Mouse (Mus musculus): ENCODE results near the gene Zfp964. TPM values are rescaled to one million over a fixed set of nuclear protein-coding genes. Genes with fewer than 3 reads are reported as not detected.
"Not testable (repeated sequence)": the region's sequence is repeated elsewhere in the genome, so short reads cannot be mapped to it uniquely, and the experiment has no call there.

Zfp964 gene
- 1 to 10 TPM; 1.2 to 1.3 (median 1.3) TPM for total RNA-seq (2022)

DNA sequence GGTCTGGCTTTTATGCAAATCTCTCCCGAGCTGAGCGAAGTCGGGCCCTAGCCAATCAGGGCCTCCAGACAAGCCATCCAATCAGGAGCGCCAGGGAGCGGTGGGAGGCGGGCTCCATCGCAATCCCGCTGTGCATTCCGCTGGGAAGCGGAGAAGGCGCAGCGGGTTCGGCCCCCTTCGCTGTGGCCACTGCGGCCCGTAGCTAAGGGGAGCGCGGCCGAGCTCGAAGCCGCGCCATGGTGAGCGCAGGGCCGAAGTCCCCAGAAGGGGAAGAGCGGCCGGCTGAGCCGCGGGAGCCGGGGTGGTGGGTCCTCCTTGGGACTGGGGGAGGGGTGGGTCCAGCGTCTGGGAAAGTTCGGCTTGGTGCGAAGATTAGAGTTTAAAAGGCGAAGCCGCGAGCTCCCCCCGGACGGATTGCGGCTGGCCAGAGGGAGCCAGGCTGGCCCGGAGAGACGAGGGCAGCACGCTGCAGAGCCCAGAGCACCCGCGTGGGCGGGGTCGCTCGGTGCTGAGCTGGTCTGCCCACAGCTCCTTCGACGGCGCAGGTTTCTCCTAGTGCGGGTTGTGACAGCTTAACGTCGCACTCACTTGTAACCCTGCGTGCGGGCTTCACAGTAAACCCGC lies at the start of gene Zfp964:
Gene Zfp964, plus strand, starts transcription at position 122 of the 624 bp plus-strand sequence.
- DNase-seq (ENCODE audit: low spot score): peak; percentile 94

DNA sequence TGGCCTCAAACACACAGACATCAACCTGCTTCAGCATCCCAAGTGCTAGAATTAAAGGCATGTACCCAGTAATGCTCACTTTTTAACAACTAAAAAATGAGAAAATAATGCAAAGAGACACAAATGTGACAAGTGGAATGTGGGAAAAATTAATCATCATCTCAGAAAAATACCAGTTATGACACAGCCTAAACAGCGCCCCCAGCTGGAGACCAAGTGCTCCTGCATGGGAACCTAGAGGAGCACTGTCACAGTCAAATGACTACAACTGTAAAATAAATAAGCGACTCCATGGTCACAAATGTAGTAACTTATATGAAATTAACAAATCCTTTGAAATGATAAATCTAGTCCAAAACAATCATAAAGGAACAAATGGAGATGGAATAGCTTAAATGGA lies 39.6 kb upstream of the Zfp964 start:
- DNase-seq (ENCODE audit: low spot score): no peak

DNA sequence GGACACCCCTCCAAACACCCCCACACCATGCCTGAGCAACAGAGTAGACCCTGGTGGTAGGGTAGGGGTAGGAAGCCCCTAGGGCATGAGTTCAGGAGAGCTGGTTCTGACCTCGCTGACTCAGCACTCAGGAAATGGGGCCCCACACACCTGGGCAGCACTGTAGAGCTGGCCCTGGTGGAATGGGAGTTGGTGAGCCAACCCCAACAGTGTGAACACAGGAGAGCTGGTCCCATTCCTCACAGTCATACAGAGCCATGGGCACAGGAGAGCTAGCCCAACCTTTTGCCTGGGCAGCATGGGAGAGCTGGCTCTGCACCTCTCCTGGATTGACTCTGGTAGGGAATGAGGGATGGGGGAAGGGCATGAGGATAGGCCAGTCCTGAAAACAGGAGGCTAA lies 36.2 kb upstream of the Zfp964 start:
- no peak for DNase-seq (ENCODE audit: low spot score)

DNA sequence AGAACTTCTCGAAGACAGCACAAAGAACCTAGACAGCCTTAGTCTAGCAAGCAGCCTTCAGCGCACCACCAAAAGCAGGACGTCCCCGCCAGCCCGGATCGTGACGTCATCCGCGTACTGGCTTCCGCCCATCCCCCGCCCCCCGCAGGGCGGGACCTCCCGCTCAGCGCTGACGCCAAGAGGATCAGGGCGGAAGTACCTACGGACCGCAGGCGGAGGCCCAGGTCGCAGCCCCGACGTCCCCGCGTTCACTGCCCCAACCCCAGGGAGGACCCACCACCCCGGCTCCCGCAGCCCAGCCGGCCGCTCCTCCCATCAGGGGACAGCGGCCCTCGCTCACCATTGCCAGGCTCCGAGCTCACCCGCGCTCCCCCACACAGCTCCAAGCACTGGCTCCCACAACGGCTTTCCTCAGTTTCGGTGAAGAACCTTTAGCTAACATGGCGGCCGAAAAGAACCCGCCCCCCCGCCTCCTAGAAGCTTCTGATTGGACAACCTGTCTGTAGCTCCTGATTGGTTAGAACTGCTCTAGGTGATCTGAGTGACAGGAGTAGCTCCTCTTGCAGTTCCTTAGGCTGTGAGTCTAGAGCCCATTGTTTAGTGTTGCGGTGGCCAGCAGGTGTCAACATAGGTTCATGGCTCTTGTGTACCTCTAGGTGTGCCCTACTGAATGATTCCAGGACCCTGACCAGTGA lies 29.0 kb upstream of the Zfp964 start, which contains the start of gene Zfp868:
Gene Zfp868, minus strand, starts transcription at position 454 of the 695 bp plus-strand sequence.
- DNase-seq (ENCODE audit: low spot score): peak; percentile 99

DNA sequence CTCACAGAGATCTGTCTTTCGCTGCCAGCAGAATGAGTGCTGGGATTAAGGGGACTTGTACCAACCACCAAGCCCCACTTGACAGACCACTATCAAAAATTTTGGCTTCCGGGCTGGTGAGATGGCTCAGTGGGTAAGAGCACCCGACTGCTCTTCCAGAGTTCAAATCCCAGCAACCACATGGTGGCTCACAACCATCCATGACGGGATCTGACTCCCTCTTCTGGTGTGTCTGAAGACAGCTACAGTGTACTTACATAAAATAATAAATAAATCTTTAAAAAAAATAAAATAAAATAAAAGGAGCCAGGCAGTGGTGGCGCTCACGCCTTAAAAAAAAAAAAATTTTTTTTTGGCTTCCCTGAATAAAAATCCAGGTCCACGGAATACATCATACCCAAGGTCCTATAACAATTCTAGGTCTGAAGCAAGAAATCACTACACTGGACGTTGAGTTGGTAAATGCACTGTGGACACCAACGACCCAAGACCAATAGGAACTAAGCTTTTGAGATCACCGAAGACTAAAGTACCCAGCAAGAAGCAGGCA lies 396 bp upstream of the Zfp964 start:
- DNase-seq (ENCODE audit: low spot score): no peak

DNA sequence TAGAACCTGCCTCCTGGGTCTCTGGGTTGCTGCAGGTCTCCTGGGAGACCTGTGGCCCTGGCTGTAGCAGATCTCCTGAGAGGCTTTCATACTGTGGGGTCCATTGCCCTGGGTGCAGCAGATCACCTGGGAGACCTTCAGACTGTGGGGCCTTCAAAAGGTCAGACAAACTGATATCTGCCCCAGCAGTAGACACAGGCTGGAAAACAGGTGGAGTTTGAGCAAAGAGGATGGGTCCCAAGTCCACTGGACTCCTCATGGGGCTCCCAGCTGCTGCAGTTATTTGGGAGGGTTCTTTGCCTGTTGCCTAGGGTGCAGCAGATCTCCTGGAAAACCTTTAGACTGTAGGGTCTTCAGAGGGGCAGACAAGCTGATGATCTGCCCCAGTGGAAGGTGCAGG lies 7.0 kb downstream of the Zfp964 start:
- no peak for DNase-seq (ENCODE audit: low spot score)

DNA sequence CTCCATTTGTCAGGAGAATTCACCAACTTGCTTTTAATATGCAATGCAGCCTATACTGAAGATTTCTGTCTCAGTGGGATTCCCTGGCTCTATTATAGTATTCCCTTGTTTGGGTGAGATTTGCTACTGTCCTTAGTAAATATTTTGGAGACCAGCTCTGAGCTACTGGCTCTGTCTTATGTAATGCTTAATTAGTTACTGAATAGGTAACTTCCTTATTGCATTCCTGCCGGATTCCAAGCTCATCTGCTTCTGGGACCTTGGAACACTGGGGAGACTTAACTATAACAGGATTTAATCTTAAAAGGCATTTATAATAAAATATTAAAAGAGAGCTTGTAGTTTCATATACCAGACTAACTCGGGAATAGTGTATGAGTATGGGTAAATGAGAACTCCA lies 10.8 kb downstream of the Zfp964 start:
- DNase-seq (ENCODE audit: low spot score): not testable (repeated sequence)

DNA sequence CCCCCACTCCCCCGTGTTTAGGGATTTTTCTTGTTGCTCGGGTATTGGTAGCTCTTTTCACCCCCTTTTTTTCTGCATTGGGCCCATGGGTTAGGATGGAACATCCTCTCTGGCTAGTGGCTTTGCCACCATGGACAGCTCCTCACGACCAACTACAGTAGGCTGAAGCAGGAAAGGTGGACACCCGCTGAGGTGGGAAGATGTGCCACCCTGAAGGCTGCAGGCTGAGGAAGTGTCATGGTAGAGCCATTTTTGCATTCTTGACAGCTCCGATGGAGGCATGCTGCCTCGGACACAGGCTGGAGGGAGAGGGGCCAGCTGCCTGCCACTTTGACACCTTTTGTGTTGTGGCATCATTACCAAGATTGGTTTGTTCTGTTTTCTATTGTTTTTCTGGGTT lies 47.5 kb downstream of the Zfp964 start:
- no peak for DNase-seq (ENCODE audit: low spot score)

DNA sequence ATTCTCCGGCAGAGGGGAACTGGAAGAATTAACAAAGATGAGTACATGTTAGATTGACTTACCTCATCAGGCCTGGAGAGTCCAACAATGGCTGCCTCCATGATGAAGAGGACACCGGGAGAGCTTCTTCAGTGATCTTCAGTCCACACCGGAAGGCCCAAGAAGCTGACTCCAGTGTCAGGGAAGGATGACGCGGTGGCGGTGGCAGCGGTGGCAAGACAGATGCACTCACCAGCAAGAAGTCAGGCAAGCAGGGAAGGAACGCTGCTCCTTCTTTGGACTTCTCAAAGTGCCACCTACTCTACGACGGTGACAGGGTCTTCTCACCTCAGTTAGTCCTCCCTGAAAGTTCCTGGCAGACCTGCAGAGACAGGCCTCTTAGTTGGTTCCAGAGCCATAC lies 56.3 kb downstream of the Zfp964 start, which contains the start of gene Zfp869:
Gene Zfp869, minus strand, starts transcription at position 101 of the 400 bp plus-strand sequence.
- not testable (repeated sequence) for DNase-seq (ENCODE audit: low spot score)

DNA sequence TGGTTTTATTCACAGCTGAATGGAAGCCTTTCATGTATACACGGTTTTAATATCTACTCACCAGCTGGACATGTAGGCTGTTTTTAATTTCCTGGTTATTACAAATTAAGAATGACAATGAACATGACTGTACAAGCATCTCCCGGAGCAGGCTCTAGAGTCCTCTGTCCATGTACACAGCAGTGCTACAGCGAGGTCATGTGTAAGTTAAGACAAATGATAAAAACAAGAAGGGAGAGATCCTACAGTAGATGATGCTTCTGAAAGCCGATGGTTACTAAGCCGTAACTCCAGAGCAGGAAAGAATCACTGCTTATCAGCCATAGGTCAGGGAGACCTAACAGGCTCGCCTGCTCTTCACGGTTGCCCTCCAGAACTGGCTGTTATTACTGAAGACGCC lies 59.2 kb downstream of the Zfp964 start:
- DNase-seq (ENCODE audit: low spot score): no peak

DNA sequence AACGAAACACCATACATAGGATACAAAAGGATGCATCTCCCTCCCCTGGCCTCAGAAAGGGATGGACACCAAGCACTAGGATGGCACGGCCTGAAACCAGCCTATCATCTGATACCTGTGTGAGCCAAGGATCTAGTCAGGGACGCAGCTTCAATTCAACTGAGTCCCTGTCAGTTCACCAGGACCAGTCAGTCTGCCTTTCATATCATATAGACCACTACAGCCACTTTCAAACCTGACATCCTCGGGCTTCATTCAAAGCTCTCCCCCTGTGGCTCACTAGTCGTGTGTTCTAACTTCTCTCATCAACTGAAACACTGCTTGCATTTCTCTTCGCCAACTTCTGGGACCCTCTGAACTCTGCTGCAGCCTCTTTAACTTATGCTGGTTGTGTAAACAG lies 61.1 kb downstream of the Zfp964 start:
- no peak for DNase-seq (ENCODE audit: low spot score)

Other genes with a start within 250 kb of the Zfp964 start
- gene Gm9495, start 200.9 kb upstream of the Zfp964 start, total RNA-seq (2022): not detected
- not detected for gene Gm7697, start 131.5 kb upstream of the Zfp964 start, total RNA-seq (2022)
- gene Zfp868, start 28.9 kb upstream of the Zfp964 start, total RNA-seq (2022): 1 to 10 TPM; 6.5 to 8.4 (median 7.3) TPM
- 10 to 100 TPM; 13.5 to 19.5 (median 14.7) TPM for gene Zfp869, start 56.2 kb downstream of the Zfp964 start, total RNA-seq (2022)
- gene Zfp963, start 95.5 kb downstream of the Zfp964 start, total RNA-seq (2022): 1 to 10 TPM; 2.1 to 2.9 (median 2.6) TPM
- 1 to 10 TPM in 2 of 4 experiments, under 1 TPM in 1, not detected in 1; 0.57 to 1.9 (median 1.1) TPM for gene Gm20422, start 120.4 kb downstream of the Zfp964 start, total RNA-seq (2022)
- gene Atp13a1, start 136.7 kb downstream of the Zfp964 start, total RNA-seq (2022): 10 to 100 TPM; 12.5 to 13.6 (median 13.4) TPM
- 10 to 100 TPM; 13.7 to 15.6 (median 15.0) TPM for gene Zfp866, start 136.7 kb downstream of the Zfp964 start, total RNA-seq (2022)
- gene Gmip, start 154.2 kb downstream of the Zfp964 start, total RNA-seq (2022): 1 to 10 TPM; 4.1 to 6.9 (median 4.8) TPM
- under 1 TPM in 3 of 4 experiments, not detected in 1; 0.22 to 0.31 (median 0.26) TPM for gene Lpar2, start 167.9 kb downstream of the Zfp964 start, total RNA-seq (2022)
- gene Pbx4, start 178.0 kb downstream of the Zfp964 start, total RNA-seq (2022): under 1 TPM in 2 of 4 experiments, not detected in 2; 0.29 to 1.00 TPM
- gene Cilp2, start 233.2 kb downstream of the Zfp964 start, total RNA-seq (2022): 1 to 10 TPM; 1.3 to 3.1 (median 2.4) TPM
- under 1 TPM in 1 of 4 experiments, not detected in 3; 0.19 TPM for gene Tssk6, start 247.7 kb downstream of the Zfp964 start, total RNA-seq (2022)
- gene Ndufa13, start 248.1 kb downstream of the Zfp964 start, total RNA-seq (2022): 100 to 1,000 TPM; 373 to 528 (median 455) TPM
- 10 to 100 TPM in 3 of 4 experiments, 1 to 10 TPM in 1; 9.5 to 16.7 (median 13.2) TPM for gene Yjefn3, start 248.2 kb downstream of the Zfp964 start, total RNA-seq (2022)

Measured in heart, adult 8-10 months (tissue).